Mouse (Mus musculus) bone marrow macrophage, adult 2 months (primary cell): ENCODE data around the gene Apba3. TPM values are rescaled to one million over a fixed set of nuclear protein-coding genes. Genes with fewer than 3 reads are reported as not detected.
A peak's percentile ranks its signal among the peaks of the same experiment; 100 is the strongest.

Source experiments
- H3K27ac ChIP-seq: 2 replicates; pipeline ENCODE4 v1.5.1; 2012; ENCODE audit warnings: low read depth, low read length; ENCODE audit not compliant: insufficient read depth
- H3K4me1 ChIP-seq: 2 replicates; pipeline ENCODE4 v1.6.1; 2012; ENCODE audit warnings: low read length; ENCODE audit not compliant: control insufficient read depth, insufficient read depth
- H3K4me3 ChIP-seq: 2 replicates; pipeline ENCODE4 v1.5.1; 2012; ENCODE audit warnings: mild to moderate bottlenecking, low read length, moderate library complexity; ENCODE audit not compliant: insufficient read depth
- CTCF ChIP-seq: IDR thresholded peaks from 2 replicates; pipeline ENCODE4 v1.5.1; 2012; ENCODE audit warnings: low read depth, mild to moderate bottlenecking, low read length, moderate library complexity
- POLR2A ChIP-seq: IDR thresholded peaks from 2 replicates; pipeline ENCODE4 v1.6.1; 2012; ENCODE audit warnings: mild to moderate bottlenecking, low read depth, low read length, borderline replicate concordance
- polyA plus RNA-seq: library from polyadenylated mRNA; stranded (reverse); fragments of >200 nt; gene quantifications from 2 replicates; pipeline ENCODE4 v1.2.4, GENCODE M21; 2012; ENCODE audit not compliant: missing spikeins, insufficient read depth, insufficient read length

The Apba3 gene
- polyA plus RNA-seq, 1 experiment = 34.3 TPM

- Histone ChIP-seq H3K27ac (no peak overlapping the region), H3K4me3 (no peak overlapping the region), H3K4me1 (peaks cover 14% of the 10 kb centered on the region)
- TF ChIP-seq CTCF = 0 out of 2 replicates have a peak, but pooled peaks have one; percentile 51
- TF ChIP-seq POLR2A = no peak
Observed at GRCm38 (mm10) chr10:81288601-81289000, 21.8 kb downstream of the Apba3 start.

- Histone ChIP-seq H3K4me1 (peaks cover 14% of the 10 kb centered on the region), H3K27ac (no peak overlapping the region), H3K4me3 (no peak overlapping the region)
- TF ChIP-seq POLR2A = no peak
- peak; percentile 77 for TF ChIP-seq CTCF
Observed at GRCm38 (mm10) chr10:81289278-81289677, 22.5 kb downstream of the Apba3 start.

- no peak overlapping the region for H3K27ac ChIP-seq
- no peak overlapping the region for H3K4me3 ChIP-seq
- TF ChIP-seq POLR2A (no peak), CTCF (no peak)
- H3K4me1 ChIP-seq = peaks cover 17% of the 10 kb centered on the region
Observed at GRCm38 (mm10) chr10:81289811-81290210, 23.1 kb downstream of the Apba3 start.

GRCm38 (mm10) chr10:81290698-81291460 is 24.1 kb downstream of the Apba3 start:
- TF ChIP-seq CTCF (no peak), POLR2A (no peak)
- Histone ChIP-seq H3K4me3 (no peak overlapping the region), H3K27ac (peak overlapping the region; percentile 48; the same call in 1 of the 2 replicates), H3K4me1 (peaks cover 24% of the 10 kb centered on the region)

- TF ChIP-seq CTCF (no peak), POLR2A (no peak)
- Histone ChIP-seq H3K4me1 (peaks cover 31% of the 10 kb centered on the region), H3K27ac (peak within 1 kb of the TSS; percentile 48), H3K4me3 (no peak within 1 kb of the TSS)
Observed at GRCm38 (mm10) chr10:81291511-81292104, 24.8 kb downstream of the Apba3 start, which contains the start of gene Tjp3. Gene Tjp3 (minus strand): TSS chr10:81291581.

- TF ChIP-seq CTCF (peak; percentile 91), POLR2A (0 out of 2 replicates have a peak, but pooled peaks have one; percentile 11)
- Histone ChIP-seq H3K4me1 (peaks cover 40% of the 10 kb centered on the region), H3K27ac (peak within 1 kb of the TSS; percentile 69), H3K4me3 (peak within 1 kb of the TSS; percentile 94)
Observed at GRCm38 (mm10) chr10:81292554-81293333, 26.0 kb downstream of the Apba3 start, which contains the start of gene Pip5k1c. Gene Pip5k1c (plus strand): TSS chr10:81292963.

- Histone ChIP-seq H3K4me3 (peak overlapping the region; percentile 94), H3K27ac (peak overlapping the region; percentile 69), H3K4me1 (peaks cover 45% of the 10 kb centered on the region)
- TF ChIP-seq CTCF (no peak), POLR2A (no peak)
Observed at GRCm38 (mm10) chr10:81293334-81294030, 26.7 kb downstream of the Apba3 start.

GRCm38 (mm10) chr10:81294442-81294841 is 27.7 kb downstream of the Apba3 start:
- Histone ChIP-seq H3K4me3 (peak overlapping the region; percentile 94), H3K27ac (no peak overlapping the region), H3K4me1 (peaks cover 55% of the 10 kb centered on the region)
- TF ChIP-seq CTCF (no peak), POLR2A (no peak)

- H3K4me3 ChIP-seq = peak overlapping the region; percentile 94; the same call in 1 of the 2 replicates
- no peak for TF ChIP-seq POLR2A
- H3K27ac ChIP-seq = no peak overlapping the region
- peaks cover 62% of the 10 kb centered on the region for H3K4me1 ChIP-seq
Observed at GRCm38 (mm10) chr10:81295185-81295584, 28.4 kb downstream of the Apba3 start.
